Mouse (Mus musculus): ENCODE data around the gene Bean1.

- TF ChIP-seq POLR2A (IDR thresholded peaks at IDR 0.05; ENCODE audit: borderline replicate concordance, extremely low read depth, insufficient read depth, insufficient read length, poor library complexity, severe bottlenecking) (no peak), CTCF (IDR thresholded peaks at IDR 0.05; ENCODE audit: borderline replicate concordance, extremely low read depth, insufficient read depth, insufficient read length) (no peak)
Observed at GRCm38 (mm10) chr8:104177054-104177453, 6.8 kb downstream of the Bean1 start.
